31 mouse cellular contexts compared by ENCODE assay signal in the genomic region with DNA sequence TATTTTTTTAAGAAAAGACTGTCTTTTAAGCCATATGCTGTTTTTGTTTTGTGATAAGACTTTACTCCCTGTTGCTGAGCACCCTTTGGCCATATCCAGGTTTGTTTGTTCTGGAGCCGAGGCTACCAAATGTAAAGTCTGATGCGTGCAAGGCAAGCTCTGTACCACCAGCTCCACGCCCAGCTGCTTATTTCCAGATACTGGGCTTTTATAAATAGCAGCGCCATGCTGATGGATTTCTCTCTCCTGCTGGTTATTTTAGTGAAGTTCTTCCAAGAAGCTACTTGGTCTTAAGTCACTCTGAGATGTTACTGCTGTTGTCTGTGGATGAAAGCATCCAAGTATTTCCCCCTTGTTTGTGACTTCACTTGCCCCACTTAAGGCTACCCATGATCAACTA. TPM values are rescaled to one million over a fixed set of nuclear protein-coding genes. Genes with fewer than 3 reads are reported as not detected.
DNase-seq lines count a peak whose midpoint lies in the region; ATAC-seq and TF ChIP-seq lines count a peak whose summit lies in the region.
"Had no signal": no experiment of that assay in that cellular context is flagged by ENCODE, and none has a peak within 500 bp of the region (broad histone marks: within the 10 kb centered on the region; RNA-seq: fewer than 3 reads in every experiment).

No protein-coding gene starts in this region.

- H3K4me1 ChIP-seq in heart, embryonic 15.5 days (replicated peaks) = peaks cover 23% of the 10 kb centered on the region
- H3K4me1 ChIP-seq in heart, embryonic 10.5 days = peaks cover 14% of the 10 kb centered on the region
- H3K4me1 ChIP-seq: forebrain, embryonic 15.5 days had no signal

- H3K36me3 ChIP-seq in heart, embryonic 15.5 days = no peaks in the 10 kb centered on the region
- H3K36me3 ChIP-seq in heart, embryonic 10.5 days = no peaks in the 10 kb centered on the region
- H3K36me3 ChIP-seq: embryonic facial prominence, embryonic 10.5 days; embryonic facial prominence, embryonic 13.5 days; forebrain, embryonic 12.5 days; forebrain, embryonic 15.5 days had no signal

- no peak for TF ChIP-seq CTCF in gastrocnemius, adult 2 months (IDR thresholded peaks at IDR 0.05)

- H3K9ac ChIP-seq in heart, embryonic 15.5 days = no peak overlapping the region
- H3K9ac ChIP-seq: embryonic facial prominence, embryonic 13.5 days; forebrain, embryonic 12.5 days; forebrain, embryonic 15.5 days; hindbrain, embryonic 14.5 days had no signal

- H3K4me3 ChIP-seq in gastrocnemius, adult 2 months = no peak overlapping the region
- no peak overlapping the region for H3K4me3 ChIP-seq in heart, embryonic 15.5 days
- no peak overlapping the region for H3K4me3 ChIP-seq in heart, embryonic 10.5 days
- H3K4me3 ChIP-seq: embryonic facial prominence, embryonic 10.5 days; embryonic facial prominence, embryonic 13.5 days; erythroblast, embryonic 14.5 days; forebrain, embryonic 12.5 days; forebrain, embryonic 15.5 days had no signal

- no peak for DNase-seq in gastrocnemius, adult 2 months
- no peak for DNase-seq in gastrocnemius, adult 18-20 months (ENCODE audit: low spot score)
- no peak for DNase-seq in heart, embryonic 10.5 days (ENCODE audit: low spot score)
- peak; percentile 75 for DNase-seq in brain, adult 2 months (ENCODE audit: low read depth, low spot score)
- no peak for DNase-seq in Muller cell, postnatal 12 days (ENCODE audit: inconsistent ontology term)
- DNase-seq: adrenal gland, adult 2 months; adrenal gland, postnatal 14 days; B cell, adult 2 months; cerebellum, adult 11-12 months; cerebellum, adult 8-10 months; cerebellum, postnatal 10 days; cerebellum, postnatal 36 days; embryo, embryonic 11 days; gastrocnemius, postnatal 10 days; gastrocnemius, postnatal 36 days; heart, postnatal 14 days; heart, postnatal 4 days; kidney, adult 18-20 months had no signal

- ATAC-seq in heart, embryonic 15.5 days (replicated peaks; ENCODE audit: insufficient number of reproducible peaks, insufficient read depth, low FRiP score, low read depth) = no peak
- ATAC-seq: forebrain, embryonic 15.5 days; hindbrain, postnatal 0 days; inflammation-experienced regulatory T-cells, adult 6 months; intestine, embryonic 16.5 days had no signal

- H3K27me3 ChIP-seq in heart, embryonic 15.5 days = no peaks in the 10 kb centered on the region
- no peaks in the 10 kb centered on the region for H3K27me3 ChIP-seq in heart, embryonic 10.5 days (ENCODE audit: insufficient read depth, poor library complexity, severe bottlenecking)
- H3K27me3 ChIP-seq: CH12.LX; embryonic facial prominence, embryonic 13.5 days; forebrain, embryonic 12.5 days; forebrain, embryonic 15.5 days had no signal

- intact Hi-C loops in gastrocnemius, adult 2 months (cut with DNase I) = no loop called here

- WGBS in heart, embryonic 15.5 days = 45% methylated on average over 4 of the region's 4 CpGs
- WGBS in heart, embryonic 10.5 days = 62% methylated on average over 4 of the region's 4 CpGs

- no peaks in the 10 kb centered on the region for H3K9me3 ChIP-seq in heart, embryonic 15.5 days (replicated peaks)
- no peaks in the 10 kb centered on the region for H3K9me3 ChIP-seq in heart, embryonic 10.5 days
- H3K9me3 ChIP-seq: embryonic facial prominence, embryonic 10.5 days; embryonic facial prominence, embryonic 13.5 days; forebrain, embryonic 12.5 days; forebrain, embryonic 15.5 days; G1E had no signal

- H3K27ac ChIP-seq in gastrocnemius, adult 2 months = peak overlapping the region; percentile 70; the same call in 1 of the 2 replicates
- H3K27ac ChIP-seq in heart, embryonic 15.5 days = peak overlapping the region; percentile 80; the same call in 1 of the 2 replicates
- no peak overlapping the region for H3K27ac ChIP-seq in heart, embryonic 10.5 days
- H3K27ac ChIP-seq: embryonic facial prominence, embryonic 10.5 days; embryonic facial prominence, embryonic 13.5 days; forebrain, embryonic 12.5 days; forebrain, embryonic 15.5 days; hindbrain, embryonic 14.5 days; hindbrain, postnatal 0 days had no signal

- H3K4me2 ChIP-seq in heart, embryonic 15.5 days = no peak overlapping the region
- H3K4me2 ChIP-seq: embryonic facial prominence, embryonic 13.5 days; forebrain, embryonic 12.5 days; forebrain, embryonic 15.5 days; heart, embryonic 11.5 days; hindbrain, embryonic 14.5 days had no signal

RNA-seq across cellular contexts. Expression of a gene that starts 59.1 kb away (rescaled TPM):
- total RNA-seq in gastrocnemius, adult 2 months (2021) = 1 to 10 TPM; 4.6 to 6.9 TPM
- total RNA-seq in gastrocnemius, adult 18-20 months (2021) = 1 to 10 TPM; 3.6 to 4.8 TPM
- 9.1 and 9.4 TPM in 2 replicates for polyA plus RNA-seq in heart, embryonic 15.5 days (2015; fragmentation: Nextera tagmentation; extraction: Ambion mirVana)
- polyA plus RNA-seq in heart, embryonic 10.5 days (2016; fragmentation: Nextera tagmentation; extraction: Ambion mirVana) = 11.0 and 11.8 TPM in 2 replicates
